Mouse (Mus musculus) adrenal gland, postnatal 36 days (tissue): ENCODE results near the gene Slc15a3. TPM values are rescaled to one million over a fixed set of nuclear protein-coding genes. Genes with fewer than 3 reads are reported as not detected.

Experiments
- total RNA-seq, 2 experiments: library from RNA; stranded (reverse); gene quantifications; 2 replicates each; pipeline ENCODE4 v1.2.3; 2021

Gene Slc15a3
- total RNA-seq, 2 experiments from 2014 or later = 3.2 to 4.0 TPM

Other genes with a start within 250 kb of the Slc15a3 start
- 100 to 1,000 TPM; 272 to 288 TPM for gene Ddb1, start 234.4 kb upstream of the Slc15a3 start, total RNA-seq
- gene Tkfc, start 234.1 kb upstream of the Slc15a3 start, total RNA-seq = 10 to 100 TPM; 18.0 to 20.7 TPM
- under 1 TPM; 0.26 to 0.60 TPM for gene Vwce, start 205.5 kb upstream of the Slc15a3 start, total RNA-seq
- gene Pga5, start 161.7 kb upstream of the Slc15a3 start, total RNA-seq = not detected
- gene Vps37c, start 151.0 kb upstream of the Slc15a3 start, total RNA-seq = 10 to 100 TPM; 21.1 to 30.5 TPM
- under 1 TPM in 1 of 2 experiments, not detected in 1; 0.20 TPM for gene Cd5, start 100.7 kb upstream of the Slc15a3 start, total RNA-seq
- gene Cd6, start 9.7 kb upstream of the Slc15a3 start, total RNA-seq = under 1 TPM in 1 of 2 experiments, not detected in 1; 0.17 TPM
- gene Tmem132a, start 30.2 kb downstream of the Slc15a3 start, total RNA-seq = 10 to 100 TPM; 34.5 to 36.1 TPM
- gene Tmem109, start 42.3 kb downstream of the Slc15a3 start, total RNA-seq = 100 to 1,000 TPM; 132 to 167 TPM
- gene Prpf19, start 55.5 kb downstream of the Slc15a3 start, total RNA-seq = 100 to 1,000 TPM; 122 to 188 TPM
- gene Zp1, start 80.9 kb downstream of the Slc15a3 start, total RNA-seq = not detected
- not detected for gene Ptgdr2, start 97.4 kb downstream of the Slc15a3 start, total RNA-seq
- 10 to 100 TPM; 16.8 to 18.4 TPM for gene Ccdc86, start 109.5 kb downstream of the Slc15a3 start, total RNA-seq
- gene Ms4a10, start 134.9 kb downstream of the Slc15a3 start, total RNA-seq = 10 to 100 TPM in 1 of 2 experiments, under 1 TPM in 1; 0.73 to 23.5 TPM
- not detected for gene Ms4a15, start 153.5 kb downstream of the Slc15a3 start, total RNA-seq
- not detected for gene Ms4a18, start 178.3 kb downstream of the Slc15a3 start, total RNA-seq
- 1 to 10 TPM; 1.4 to 3.9 TPM for gene Ms4a8a, start 241.4 kb downstream of the Slc15a3 start, total RNA-seq